Mouse (Mus musculus): ENCODE results near the gene Myod1. TPM values are rescaled to one million over a fixed set of nuclear protein-coding genes. Genes with fewer than 3 reads are reported as not detected.

The Myod1 gene
- not detected for total RNA-seq (2021)

DNA sequence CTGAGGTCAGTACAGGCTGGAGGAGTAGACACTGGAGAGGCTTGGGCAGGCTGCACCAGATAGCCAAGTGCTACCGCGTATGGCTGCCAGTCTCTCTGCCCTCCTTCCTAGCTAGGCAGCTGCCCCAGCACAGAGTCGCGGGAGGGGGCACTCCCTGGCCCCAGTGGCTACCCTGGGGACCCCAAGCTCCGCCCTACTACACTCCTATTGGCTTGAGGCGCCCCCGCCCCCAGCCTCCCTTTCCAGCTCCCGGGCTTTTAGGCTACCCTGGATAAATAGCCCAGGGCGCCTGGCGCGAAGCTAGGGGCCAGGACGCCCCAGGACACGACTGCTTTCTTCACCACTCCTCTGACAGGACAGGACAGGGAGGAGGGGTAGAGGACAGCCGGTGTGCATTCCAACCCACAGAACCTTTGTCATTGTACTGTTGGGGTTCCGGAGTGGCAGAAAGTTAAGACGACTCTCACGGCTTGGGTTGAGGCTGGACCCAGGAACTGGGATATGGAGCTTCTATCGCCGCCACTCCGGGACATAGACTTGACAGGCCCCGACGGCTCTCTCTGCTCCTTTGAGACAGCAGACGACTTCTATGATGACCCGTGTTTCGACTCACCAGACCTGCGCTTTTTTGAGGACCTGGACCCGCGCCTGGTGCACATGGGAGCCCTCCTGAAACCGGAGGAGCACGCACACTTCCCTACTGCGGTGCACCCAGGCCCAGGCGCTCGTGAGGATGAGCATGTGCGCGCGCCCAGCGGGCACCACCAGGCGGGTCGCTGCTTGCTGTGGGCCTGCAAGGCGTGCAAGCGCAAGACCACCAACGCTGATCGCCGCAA lies at the start of gene Myod1:
Gene Myod1, plus strand, starts transcription at position 303 of the 836 bp plus-strand sequence.
- peak; percentile 32 for DNase-seq
- intact Hi-C loops (cut with DNase I): loop anchor here (5.0 kb wide), 2 partner anchors 94 to 279 kb away; no protein-coding TSS in a partner anchor

DNA sequence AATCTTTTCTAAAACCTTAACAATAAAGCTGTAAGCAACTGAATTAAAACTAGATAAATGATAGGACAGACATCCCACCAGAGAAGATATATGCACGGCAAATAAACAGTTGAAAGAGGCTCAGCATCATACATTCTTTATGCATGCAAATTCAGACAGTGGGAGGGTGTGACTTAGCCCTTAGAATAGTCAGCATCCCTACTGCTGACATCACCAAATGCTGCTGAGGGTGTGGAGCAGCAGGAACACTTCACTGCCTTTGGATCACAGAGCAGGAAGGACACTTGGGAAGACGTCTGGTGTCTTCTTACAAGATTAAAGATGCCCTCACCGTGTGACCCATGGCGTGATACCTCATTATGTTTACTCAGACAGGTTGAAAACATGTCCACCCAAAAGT lies 48.4 kb upstream of the Myod1 start:
- no peak for DNase-seq
- intact Hi-C loops (cut with DNase I): no loop called here

DNA sequence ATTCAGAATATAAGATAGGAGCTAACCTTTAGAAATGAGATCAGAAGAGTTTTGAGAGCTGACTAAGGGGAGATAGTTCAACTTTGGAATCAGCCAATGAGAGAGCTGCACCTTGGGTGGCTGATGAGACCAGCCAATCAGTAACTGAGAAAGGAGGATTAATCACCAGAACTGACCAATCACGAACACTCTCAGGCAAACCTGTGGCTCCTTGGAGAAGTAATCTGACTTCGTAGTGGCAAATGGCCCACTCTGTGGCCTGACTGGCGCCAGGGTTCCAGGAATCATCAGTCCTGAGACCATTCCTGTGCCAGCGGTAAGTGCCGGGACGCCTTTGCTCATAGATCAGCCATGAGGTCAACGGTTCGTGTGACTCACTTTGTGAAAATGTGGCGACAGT lies 38.9 kb upstream of the Myod1 start:
- no peak for DNase-seq
- intact Hi-C loops (cut with DNase I): no loop called here

DNA sequence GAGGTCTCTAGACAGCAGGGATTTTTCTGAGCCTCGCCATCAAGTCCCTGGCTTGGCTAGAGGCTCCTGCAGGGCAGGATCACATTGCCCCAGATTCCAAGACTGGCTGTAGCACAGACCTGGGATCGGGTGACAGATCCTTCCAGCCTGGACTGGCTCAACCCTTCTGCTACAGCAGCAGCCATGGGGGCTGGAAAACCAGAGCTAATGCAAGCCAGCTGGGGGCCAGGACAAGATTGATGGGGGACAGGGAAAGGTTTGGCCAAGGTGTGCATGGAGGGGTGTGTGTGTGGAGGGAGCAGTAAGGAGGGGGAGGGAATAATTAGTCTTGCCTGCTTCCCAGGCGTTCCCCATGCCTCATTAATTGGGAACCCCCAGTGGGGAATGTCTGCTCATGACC lies 36.5 kb upstream of the Myod1 start:
- DNase-seq: no peak
- intact Hi-C loops (cut with DNase I): no loop called here

DNA sequence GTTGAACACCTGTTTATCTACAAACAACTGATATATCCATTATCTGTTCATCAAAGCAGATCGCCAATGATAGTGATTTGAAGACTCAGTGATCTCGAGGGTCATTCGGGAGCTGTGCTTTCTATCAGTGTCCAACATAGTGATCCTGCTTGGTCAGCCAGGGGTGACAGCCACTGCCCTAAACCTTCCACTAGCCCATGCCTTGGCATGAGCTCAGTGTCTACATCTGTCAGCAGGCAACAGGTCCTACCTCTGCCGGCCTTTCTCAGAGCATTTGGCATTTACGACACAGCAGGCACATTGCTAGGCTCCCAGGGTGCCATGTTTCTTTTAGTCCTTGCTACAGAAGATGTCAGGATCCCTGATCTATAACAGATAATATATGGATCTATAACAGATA lies 36.0 kb upstream of the Myod1 start:
- intact Hi-C loops (cut with DNase I): no loop called here
- no peak for DNase-seq

DNA sequence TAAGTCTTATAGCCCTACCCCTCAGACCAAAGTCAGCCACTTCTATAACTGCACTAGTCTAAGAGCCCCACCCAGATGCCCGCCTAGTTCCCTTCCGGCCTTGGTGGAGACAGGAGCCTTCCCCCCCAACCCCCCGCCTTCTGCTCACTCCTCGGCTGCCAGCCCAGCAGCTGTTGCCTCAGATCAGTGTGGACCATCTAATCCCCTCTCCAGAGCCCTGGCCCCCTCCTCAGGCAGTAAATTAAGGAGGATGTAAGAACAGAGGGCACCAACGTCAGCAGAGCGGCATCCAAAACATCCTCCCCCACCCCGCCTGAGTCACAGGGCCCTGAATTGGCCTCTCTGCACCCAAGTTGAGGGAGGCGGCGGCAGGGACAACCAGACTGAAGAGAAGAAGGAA lies 34.8 kb upstream of the Myod1 start:
- DNase-seq: peak; percentile 73
- intact Hi-C loops (cut with DNase I): no loop called here

DNA sequence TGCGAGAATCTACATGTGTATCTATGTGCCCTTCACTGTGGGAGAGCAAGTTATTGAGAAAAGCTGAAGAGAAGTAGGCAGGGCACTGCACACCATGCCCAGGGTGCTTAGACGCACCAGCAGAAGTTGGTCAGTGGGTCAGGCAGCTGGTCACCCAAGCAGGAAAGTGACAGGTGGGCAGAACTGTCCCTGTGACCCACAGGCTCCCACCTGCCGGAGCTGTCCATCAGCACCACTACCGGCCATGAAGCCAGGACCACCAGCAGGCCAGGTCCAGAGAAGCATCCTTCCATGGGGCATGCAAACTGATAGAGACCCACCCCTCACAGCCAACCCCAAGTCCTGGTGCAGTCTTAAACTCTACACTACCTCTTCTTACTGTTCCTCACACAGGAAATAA lies 28.6 kb upstream of the Myod1 start:
- DNase-seq: no peak
- intact Hi-C loops (cut with DNase I): no loop called here

DNA sequence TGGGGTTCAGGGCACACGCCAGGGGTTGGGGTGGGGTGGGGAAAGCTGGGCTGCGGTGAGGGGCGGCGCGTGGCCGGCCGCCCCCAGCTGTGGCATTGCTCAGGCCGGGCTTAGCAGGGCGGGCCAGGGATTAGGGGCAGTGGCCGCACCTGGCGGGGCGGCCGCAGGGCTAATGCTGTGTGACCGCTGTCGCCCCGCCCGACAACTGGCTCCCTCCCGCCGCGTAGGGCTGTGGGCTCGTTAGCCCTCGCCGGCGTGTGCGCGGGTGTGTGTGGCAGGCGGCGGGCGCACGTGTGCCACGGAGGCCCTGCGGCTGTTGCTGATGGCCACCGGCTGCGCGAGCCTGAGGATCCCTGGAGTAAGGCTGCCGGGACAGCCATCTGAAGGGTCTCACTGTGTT lies 27.5 kb upstream of the Myod1 start:
- no peak for DNase-seq

DNA sequence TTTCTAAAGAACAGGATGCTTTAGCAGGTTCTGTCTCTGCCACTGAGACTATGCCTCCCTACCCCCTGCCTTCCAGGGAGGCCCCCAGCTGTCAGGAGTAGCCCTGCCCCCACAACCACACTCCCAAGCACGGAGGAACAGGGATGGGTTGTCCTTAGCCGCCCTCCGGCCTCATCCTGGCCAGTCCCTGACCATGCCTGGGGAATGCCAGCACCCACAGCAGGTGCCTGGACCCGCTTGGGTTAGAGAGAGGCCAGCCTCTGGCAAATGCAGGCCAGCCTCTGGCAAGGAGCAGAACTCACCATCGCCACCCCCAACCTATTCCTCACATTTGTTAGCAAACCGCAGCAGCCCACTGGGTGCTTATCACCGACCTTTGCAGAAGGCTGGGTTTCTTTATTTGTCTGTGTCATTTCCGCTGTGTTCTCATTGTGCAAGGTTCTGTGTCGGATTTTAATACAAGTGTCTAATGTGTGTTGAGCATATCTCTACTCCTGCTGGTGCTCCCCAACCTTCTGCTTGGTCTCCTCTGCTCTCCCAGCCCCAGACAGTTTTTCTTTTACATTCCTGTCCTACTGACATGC lies 26.1 kb upstream of the Myod1 start:
- DNase-seq: no peak
- intact Hi-C loops (cut with DNase I): no loop called here

More for the DNA sequence above, 27.5 kb upstream of the Myod1 start:
- intact Hi-C loops (cut with DNase I): no loop called here

DNA sequence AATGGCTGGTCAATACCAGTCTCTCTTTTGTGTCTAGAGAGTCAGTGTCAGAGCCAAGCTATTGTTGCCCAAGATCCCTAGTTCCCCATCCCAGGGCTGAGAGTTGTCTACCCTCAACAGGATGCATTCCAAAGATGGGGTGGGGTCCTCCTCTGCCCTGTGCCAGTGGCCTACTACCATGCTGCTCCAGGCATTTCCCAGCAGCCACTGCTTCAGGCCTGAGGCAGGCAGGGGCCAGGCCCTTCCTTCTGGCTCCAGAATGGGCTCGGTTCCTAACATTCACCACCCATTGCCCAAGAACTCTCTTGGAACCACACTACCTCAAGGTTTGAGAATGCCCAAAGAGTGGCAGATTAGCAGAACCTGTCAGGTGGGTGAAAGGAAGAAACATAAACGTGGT lies 23.5 kb upstream of the Myod1 start:
- intact Hi-C loops (cut with DNase I): no loop called here
- DNase-seq: no peak

DNA sequence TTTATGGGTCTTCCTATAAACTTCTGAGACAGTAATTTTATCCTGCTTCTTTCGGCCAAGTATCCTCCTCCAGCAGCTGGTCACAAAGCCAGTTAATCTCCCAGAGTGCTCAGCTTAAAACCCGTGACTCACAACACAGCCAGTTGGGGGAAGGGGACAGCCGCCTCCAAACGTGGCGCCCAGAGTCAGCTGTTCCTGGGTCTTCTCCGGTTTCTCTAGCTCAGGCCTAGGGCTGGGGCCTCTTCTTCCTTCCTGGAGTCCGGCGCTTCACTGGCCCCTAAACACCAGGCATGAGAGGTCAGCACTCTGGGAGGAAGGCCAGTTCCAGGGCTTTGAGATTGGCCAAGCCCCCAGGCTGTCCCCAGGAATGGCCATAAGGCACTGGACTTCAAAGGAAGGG lies 23.1 kb upstream of the Myod1 start:
- DNase-seq: no peak
- intact Hi-C loops (cut with DNase I): no loop called here

DNA sequence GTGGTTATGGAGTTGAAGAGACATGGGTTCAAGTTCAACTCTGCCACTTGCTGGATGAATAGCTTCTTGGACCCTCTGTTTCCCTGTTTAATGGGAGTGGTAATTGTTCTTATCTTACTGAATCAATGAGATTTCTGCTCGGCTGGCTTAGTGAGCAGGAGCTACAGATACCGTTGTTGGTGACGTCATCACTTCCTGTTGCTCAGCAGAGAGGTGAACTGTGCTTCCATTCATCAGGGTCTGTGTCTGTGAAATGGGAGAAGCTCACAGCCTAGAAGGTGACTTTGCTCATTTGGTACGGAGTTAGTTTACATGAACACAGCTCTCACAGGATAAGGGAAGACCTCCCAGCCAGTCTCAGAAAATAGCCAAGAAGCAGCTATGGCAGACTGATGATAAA lies 22.4 kb upstream of the Myod1 start:
- intact Hi-C loops (cut with DNase I): no loop called here
- no peak for DNase-seq

DNA sequence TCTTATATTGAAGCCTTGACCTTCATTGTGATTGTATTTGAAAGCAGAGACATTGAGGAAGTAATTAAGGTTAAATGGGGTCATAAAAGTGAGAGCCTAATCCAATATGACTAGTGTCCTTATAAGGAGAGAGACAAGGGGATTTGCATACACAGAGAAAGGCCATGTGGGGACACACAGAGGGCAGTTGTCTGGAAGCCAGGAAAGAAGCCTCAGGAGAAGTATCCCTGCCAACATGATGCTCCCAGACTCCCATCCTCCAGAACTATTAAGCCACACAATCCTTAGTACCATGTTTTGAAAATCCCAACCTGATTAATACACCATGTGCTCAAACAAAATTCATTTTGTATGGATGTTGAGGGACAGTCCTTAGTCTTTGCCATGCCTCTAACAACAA lies 14.5 kb upstream of the Myod1 start:
- DNase-seq: no peak
- intact Hi-C loops (cut with DNase I): no loop called here

DNA sequence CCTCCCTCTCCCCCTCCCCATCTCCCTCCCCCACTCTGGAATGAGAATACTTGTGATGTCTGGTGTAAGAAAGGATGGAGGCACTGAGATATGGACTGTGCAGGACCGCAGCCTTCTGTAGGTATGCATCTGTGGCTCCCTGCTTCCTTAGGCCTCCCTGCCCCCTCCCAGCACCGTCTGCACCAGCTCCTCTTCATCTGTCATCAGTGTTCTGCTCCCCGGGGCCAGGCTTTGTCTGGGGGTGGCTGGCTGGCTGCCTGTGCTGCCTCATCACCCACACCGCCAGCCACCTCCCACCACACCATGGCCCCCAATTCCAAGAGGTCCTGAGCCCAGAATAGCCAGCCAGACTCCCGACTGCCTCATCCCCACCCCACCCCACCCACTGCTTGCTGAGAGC lies 12.1 kb upstream of the Myod1 start:
- DNase-seq: no peak
- intact Hi-C loops (cut with DNase I): no loop called here

DNA sequence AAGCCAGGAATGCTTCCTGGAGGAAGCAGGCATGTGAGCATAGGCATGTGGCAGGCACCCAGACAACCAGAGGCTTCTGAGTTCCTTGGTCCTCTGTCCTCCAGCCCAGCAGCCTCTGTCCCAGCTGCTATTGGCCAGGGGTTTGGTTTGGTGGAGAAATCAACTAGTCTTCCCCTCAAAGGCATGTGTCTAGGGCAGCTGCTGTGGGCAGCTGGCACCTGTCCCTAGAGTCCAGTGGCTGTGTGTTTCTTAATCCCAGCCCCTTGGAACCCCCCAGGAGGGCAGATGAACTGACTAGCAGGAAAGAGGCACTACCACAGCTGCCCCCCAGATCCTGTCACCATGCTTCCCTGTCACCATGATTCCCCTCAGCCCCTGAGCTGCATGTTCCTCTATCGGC lies 10.5 kb upstream of the Myod1 start:
- intact Hi-C loops (cut with DNase I): no loop called here
- DNase-seq: no peak

DNA sequence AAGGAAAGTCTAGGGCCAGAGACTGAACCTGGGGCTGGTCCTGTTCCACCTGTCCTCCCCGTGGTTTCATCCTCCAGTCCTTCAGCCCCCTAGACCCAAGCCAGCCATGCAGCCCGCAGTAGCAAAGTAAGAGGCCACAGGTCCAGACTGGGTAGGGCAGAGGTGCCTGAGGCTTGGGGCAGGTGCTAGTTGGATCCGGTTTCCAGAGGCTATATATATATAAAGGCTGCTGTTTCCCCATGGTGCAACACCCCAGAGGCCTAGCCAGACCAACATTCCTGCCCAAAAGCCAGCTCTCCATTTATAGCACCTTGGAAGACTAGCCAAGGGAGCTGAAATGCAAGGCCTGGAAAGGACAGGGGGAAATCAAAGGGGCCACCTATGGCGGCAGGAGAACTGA lies 5.2 kb upstream of the Myod1 start:
- no peak for DNase-seq
- intact Hi-C loops (cut with DNase I): no loop called here

DNA sequence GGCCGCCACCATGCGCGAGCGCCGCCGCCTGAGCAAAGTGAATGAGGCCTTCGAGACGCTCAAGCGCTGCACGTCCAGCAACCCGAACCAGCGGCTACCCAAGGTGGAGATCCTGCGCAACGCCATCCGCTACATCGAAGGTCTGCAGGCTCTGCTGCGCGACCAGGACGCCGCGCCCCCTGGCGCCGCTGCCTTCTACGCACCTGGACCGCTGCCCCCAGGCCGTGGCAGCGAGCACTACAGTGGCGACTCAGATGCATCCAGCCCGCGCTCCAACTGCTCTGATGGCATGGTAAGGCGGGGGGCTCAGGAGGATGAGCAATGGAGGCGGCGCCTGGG lies 703 bp downstream of the Myod1 start:
- intact Hi-C loops (cut with DNase I): loop anchor here (5.0 kb wide), 2 partner anchors 95 to 280 kb away; no protein-coding TSS in a partner anchor
- peak; percentile 63 for DNase-seq

DNA sequence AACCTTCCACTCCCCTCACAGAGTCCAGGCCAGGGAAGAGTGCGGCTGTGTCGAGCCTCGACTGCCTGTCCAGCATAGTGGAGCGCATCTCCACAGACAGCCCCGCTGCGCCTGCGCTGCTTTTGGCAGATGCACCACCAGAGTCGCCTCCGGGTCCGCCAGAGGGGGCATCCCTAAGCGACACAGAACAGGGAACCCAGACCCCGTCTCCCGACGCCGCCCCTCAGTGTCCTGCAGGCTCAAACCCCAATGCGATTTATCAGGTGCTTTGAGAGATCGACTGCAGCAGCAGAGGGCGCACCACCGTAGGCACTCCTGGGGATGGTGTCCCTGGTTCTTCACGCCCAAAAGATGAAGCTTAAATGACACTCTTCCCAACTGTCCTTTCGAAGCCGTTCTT lies 1.8 kb downstream of the Myod1 start:
- DNase-seq: no peak
- intact Hi-C loops (cut with DNase I): loop anchor here (5.0 kb wide), 2 partner anchors 96 to 281 kb away; no protein-coding TSS in a partner anchor

DNA sequence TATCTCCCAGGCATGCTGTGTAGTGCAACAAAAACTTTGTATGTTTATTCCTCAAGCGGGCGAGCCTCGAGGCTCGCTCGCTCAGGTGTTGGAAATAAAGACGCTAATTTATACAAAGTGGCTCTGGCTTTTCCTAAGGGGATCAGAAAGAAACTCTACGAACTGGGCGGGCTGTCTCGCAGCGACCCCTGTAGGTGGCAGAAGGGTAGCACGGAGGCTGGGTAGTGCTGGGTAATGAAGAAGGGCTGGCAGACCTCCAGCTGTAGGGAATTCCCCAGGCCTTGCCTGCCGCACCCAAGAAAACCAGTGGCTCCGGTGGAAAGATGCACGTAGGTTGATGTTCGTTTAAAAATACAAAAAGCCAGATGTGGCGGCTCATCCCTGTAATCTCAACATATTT lies 2.7 kb downstream of the Myod1 start:
- peak; percentile 84 for DNase-seq
- intact Hi-C loops (cut with DNase I): loop anchor here (5.0 kb wide), 2 partner anchors 97 to 282 kb away; no protein-coding TSS in a partner anchor

DNA sequence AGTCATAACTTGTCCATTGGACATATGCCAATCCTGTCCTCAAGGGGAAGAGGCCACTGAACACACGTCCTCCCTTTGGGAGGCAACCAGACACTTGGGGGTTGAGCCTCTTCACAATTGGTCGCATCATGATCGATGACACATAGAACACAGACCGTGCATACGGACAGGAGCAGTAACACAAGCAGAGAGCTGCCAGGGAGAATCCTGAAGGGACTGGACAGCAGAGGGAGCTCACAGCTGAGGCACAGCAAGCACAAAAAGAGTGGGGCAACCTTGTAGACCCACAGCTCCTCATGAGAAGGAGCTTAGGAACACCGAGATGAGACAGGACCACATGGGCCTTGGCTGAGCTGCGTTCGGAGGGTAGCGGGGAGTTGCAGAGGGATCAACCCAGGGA lies 4.4 kb downstream of the Myod1 start:
- intact Hi-C loops (cut with DNase I): no loop called here
- no peak for DNase-seq

DNA sequence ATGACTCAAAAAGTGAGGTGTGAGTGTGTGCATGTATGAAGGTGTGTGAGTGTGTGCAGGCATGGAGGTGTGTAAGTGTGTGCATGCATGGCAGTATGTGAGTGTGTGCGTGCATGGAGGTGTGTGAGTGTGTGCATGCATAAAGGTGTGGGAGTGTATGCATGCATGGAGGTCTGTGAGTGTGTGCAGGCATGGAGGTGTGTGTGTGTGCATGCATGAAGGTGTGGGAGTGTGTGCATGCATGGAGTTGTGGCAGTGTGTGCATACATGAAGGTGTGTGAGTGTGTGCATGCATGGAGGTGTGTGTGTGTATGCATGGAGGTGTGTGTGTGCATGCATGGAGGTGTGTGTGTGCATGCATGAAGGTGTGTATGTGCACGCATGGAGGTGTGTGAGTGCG lies 11.2 kb downstream of the Myod1 start:
- intact Hi-C loops (cut with DNase I): no loop called here
- DNase-seq: no peak

DNA sequence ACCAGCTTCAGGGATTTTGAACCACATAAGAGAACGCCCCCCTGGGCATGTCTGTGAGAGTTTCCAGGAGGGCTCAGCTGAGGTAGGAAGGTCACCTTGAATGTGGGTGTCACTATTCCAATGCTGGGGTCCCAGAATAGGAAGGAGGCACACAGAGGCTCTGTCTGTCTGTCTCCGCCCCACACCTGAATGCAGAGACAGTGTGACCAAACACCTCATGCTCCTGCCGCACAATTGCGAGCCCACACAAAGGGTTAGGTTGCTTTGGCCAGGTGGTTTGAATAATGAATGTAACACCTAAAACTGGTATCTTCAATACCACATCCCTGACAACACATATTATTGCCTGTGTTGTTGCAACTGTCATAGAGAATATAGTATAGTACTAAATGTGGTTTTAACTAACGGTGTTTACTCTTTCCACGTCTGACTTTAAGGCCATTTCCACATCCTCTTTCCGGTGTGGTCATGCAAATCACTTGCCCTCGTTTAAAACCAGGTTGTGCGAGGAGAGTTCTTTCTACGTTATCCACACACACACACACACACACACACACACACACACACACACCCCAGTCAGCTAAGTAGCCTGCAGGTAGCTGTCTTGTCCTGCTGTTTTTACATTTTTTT lies 13.3 kb downstream of the Myod1 start:
- DNase-seq: no peak
- intact Hi-C loops (cut with DNase I): loop anchor here (10.0 kb wide), 1 partner anchor 145 kb away; no protein-coding TSS in a partner anchor

All from left cerebral cortex, postnatal 4 days (tissue).